Mouse (Mus musculus): Measurements from ENCODE around the gene Psmb11.

DNA sequence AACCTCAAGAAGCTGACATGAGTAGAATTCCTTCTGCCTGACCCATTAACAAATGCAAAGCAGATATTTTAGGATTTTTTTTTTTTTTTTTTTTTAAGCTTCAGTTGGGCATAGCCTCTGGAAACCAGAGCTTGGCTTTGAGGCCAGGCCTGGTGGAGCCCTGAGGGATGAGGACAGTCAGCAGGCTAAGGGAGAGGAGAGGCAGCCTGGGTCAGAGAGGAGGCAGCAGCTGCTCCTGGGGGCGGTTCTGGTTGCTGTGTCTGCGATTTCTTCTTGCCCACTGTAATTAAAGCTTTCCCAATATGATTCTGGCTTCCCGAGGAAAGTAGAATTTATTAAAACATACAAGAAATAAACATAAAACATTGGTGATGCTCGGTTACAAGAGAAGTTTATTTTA, 12.0 kb upstream of the Psmb11 start:
- no peak for TF ChIP-seq NANOG (IDR thresholded peaks at IDR 0.05; ENCODE audit: borderline replicate concordance, low read length)
- no peak for TF ChIP-seq CTCF (conservative IDR thresholded peaks at IDR 0.05; ENCODE audit: low read length)
- TF ChIP-seq POU5F1 (IDR thresholded peaks at IDR 0.05; ENCODE audit: borderline replicate concordance, low read length): no peak

Data from E14TG2a.4 (cell line).